Mouse (Mus musculus) cerebellum, adult 11-12 months (tissue): ENCODE data around the gene Gpr150.
A peak's percentile ranks its signal among the peaks of the same experiment; 100 is the strongest.

Experiments
- DNase-seq: peaks from one replicate; pipeline ENCODE4 v3.0.0; 2022

The Gpr150 gene

DNA sequence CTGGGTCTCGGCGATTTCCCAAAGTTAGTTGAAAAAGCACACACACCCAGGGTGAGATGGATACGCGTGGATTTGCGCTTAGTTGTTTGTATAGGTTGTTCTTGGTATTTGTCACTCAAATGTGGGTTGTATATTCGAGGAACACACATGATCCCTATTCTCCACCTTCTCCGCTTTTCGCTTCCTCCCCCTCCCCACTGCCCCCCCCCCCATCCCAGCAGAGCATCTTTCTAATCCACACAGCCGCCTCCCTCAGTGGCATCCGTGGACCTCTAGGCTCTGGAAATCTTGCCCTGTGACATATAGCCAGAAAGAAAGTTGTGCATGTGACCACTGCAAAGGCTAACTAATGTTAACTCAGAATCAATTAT is at the start of gene Gpr150:
TSS of gene Gpr150 (minus strand) at position 101 of the 371 bp plus-strand sequence.
- no peak for DNase-seq

DNA sequence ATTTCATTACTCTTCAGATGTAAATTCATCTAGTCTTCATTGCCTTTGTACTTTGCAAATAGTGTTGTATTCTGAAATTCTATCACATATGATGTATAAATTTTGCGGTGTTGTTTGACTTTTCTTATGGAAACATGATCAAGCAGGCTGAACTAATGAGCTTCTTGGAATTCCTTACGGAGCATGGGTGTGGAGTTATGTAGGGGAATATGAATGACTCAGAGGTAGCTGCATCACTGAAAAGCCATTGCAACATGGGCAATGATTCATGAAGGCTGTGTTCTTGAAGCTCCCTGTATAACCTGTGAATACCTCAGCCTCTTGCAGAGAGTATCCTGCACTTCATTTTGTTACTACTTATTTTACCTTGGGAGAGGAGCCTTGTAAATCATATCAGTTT is 45.2 kb upstream of the Gpr150 start:
- DNase-seq, result no peak

DNA sequence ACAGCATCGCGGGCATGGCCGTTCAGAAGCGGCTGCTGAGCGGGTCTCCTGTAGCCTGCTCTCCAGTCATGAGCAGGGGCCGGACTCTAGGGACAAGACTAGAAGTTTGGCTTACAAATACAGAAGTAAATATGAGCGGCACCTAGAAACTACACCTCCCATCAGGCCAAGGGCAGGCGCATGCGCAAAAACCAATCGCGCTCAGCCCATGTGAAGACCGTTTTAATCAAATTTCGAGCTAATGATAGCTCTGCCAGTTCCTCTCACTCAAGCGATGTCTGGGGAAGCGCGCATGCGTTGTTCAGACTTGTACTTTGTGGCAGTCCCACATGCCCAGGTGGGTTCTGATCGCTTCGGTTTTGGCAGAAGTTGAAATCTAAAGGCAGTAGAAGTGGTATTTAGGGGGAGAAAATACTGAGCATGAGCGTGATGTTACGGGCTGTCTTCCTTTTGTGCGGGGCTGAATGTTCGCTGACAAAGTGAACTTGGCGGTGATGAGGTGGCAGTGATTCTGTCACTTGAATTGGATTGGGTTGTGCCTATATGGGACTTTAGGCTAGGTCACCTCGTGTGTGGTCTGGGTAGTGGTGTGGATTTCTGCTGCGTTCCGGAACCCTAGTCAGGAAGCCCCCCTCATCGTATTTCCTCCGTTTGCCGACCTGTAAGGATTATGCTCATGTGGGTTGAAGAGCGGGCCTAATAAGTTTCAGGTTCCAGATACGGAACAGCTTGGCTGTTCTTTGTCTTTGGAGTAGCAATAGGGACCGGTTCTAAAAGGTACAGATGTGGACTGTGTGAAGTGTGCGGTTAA is 41.9 kb upstream of the Gpr150 start, which contains the start of the genes Arsk and Ttc37:
TSS of gene Arsk (minus strand) at position 168 of the 811 bp plus-strand sequence.
TSS of gene Ttc37 (plus strand) at position 242 of the 811 bp plus-strand sequence.
- peak; percentile 96 for DNase-seq

DNA sequence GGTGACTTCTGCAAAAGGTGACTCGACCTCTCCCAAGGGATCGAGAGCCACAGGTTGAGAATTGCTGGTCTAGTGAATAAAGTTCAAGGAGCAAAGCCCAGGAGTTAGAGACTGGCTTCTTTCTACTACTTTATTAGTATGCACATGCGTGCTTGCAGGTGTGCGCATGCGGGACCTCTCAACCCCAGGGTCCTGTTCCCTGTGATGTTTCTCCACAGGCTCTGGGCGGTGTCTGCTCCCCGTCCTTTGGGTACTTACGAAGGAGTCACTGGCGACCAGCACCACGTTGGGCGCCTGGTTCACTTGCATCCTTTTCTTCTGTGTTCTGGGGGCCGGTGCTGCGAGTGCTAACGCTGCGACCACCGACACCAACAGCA is 41.3 kb upstream of the Gpr150 start:
- DNase-seq, result no peak

DNA sequence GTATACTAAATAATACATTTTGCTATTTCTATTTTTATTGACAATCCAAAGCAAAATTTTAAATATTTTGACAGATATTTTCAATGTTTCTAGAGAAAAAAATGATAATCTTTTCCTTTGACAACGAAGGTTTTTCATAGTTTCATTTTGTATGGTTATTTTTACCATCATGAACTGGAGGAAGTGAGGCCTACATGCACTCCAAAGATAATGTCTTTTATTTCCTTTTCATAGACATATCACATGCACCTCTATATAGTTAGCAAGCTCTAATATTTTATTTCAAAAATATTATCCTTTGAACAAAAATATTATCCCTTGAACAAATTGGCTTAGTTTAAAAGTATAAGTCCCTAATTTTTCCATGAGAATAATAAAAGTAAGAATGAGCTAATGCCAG is 17.5 kb upstream of the Gpr150 start:
- no peak for DNase-seq

DNA sequence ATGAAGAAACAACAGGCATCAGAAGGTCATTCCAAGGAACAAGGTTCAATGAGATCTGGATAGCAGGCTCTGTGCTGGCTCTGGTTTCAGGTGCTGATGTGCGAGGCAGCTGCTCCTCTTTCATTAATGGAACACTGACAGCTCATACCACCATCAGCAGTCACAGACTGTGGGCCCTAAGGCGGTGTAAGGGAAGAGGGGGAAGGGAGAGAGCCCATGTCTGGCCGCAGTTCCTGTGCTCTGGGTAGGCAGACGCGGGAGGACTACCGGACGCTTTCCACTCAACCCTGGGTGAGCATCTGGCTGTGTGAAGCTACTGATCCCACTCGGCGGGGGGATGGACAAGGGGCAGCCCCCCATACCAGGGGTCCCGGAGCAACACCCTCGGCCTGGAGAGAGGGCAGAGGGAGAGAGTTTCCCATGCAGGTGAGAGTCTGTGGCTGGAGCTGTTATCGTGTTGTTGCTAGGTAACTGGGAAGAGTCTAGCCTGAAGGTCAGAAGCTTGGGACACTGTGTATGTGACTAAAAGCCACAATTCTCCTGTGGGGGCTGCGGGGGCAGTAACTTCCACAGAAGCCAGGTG is 7.7 kb upstream of the Gpr150 start:
- no peak for DNase-seq

DNA sequence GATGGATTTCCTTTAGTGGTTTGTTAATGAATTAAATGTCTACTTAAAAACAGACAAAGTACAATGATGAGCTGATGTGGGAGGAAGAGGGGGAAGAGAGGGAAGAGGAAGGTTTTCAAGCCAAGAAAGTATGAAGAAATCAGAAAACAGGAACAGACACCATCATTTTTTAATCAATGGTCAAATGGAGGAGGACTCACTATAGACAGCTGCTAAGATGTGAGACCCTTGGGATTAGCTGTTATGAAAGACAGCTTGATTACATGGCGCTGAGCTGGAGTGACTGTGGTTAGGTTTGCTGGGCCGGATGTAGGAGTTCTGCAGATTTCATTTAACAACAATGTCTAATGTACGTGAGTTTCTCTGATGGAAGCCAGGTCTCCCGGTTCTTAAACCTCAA is 6.8 kb upstream of the Gpr150 start:
- no peak for DNase-seq

DNA sequence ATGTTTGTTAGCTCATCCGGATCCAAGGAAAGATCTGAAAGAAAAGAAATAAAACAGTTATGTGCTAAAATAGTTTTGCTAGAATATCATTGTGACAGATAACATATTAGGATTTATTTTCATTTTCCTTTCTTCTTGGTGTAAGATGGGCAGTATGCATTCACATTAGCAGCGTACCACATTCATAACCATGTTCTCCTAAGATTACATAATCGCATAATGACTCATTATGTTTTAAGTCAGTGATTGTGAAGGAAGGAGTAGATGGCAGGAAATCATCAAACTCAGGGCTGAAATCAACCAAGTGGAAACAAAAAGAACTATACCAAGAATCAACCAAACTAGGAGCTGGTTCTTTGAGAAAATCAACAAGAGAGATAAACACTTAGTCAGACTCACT is 5.8 kb upstream of the Gpr150 start:
- no peak for DNase-seq

DNA sequence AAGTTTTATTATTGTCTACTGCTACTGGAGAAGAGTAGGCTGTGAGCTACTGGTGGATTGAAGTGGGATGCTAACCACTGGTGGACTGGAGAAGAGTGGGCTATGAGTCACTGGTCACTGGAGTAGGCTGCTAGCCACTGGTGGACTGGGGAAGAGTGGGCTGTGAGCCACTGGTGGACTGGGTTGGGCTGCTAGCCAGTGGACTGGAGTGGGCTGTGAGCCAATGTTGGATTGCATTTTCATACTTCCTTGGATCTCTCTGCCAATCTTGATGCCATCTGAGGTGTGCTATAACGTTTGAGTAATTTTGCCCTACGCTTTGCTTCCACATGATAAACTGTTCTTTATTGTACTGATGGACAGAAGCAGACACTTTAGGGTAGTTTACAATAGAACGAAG is 5.3 kb upstream of the Gpr150 start:
- DNase-seq, result no peak

DNA sequence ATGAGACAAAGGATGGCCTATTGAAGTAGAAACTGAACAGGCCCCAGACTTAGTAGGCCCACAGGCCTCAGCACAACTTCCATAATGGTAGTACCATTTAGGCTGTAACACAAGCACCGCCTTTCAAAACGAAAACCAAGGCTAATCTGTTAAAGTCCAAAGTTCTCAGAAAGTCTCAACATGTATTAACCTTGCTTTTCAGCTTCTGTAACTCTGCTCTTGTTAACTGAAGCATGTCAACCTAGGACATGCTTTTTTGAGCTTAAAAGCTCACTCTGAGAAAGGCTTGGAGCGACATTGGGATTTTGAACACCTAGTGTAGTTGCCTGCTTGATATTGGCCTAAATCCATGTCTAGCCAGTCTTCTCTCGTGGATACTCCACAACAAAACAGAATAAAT is 2.8 kb upstream of the Gpr150 start:
- no peak for DNase-seq

DNA sequence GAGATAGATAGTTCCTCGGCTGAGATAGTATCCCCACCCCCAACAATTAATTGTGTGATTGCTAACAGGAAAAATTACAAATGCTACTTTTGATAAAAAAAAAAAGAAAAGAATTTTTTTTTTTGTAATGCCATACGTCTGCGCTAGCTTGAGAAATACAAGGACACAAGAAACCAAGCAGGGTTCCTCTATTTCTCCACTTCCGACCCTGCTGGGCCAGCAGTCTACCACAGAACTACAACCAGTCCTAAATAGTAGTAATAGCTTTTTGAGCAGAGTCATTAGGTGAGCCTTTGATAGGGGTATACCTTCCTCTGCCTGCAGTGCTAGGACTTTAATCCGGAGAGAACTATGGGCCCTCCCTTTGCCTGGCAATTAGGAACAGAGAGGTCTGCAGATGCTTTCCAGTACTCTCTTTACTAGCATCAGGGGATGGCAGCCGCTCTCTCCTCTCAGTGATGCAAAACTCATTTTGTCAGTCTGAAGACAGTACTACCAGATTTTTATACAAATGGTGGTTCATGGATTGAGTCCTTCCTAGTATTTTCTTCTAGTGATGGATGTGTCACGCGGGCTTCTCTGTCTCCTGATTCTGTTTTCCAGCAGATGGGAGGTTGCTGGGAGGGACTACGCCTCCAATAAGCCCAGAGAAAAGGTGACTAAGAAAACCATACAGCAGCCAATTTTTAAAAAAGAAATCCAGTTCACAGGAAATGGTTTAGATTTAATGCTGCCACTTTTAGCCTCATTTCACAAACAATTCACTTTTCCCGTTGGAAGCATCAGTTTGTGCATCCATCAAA is 672 bp upstream of the Gpr150 start:
- no peak for DNase-seq

DNA sequence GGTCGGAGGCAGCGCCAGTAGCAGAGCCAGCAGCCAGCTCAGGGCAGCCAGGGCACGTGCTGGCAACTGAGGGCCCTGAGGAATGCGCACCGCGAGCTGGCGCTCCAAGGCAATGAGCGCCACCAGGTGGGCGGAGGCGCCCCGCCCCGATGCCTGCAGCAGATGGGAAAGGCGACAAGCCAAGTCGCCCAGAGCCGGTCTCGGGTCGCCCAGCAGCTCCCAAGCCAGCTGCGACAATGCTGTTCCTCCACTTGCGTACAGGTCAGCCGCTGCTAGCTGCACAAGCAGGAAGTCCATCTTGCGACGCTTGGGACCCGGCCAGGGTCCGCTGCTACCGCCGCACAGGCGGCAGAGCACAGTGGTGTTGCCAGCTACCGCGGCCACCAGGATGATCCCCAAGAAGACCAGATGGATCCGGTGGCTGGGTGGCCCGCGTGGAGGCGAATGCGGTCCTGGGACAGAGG is 503 bp downstream of the Gpr150 start:
- peak; percentile 90 for DNase-seq

DNA sequence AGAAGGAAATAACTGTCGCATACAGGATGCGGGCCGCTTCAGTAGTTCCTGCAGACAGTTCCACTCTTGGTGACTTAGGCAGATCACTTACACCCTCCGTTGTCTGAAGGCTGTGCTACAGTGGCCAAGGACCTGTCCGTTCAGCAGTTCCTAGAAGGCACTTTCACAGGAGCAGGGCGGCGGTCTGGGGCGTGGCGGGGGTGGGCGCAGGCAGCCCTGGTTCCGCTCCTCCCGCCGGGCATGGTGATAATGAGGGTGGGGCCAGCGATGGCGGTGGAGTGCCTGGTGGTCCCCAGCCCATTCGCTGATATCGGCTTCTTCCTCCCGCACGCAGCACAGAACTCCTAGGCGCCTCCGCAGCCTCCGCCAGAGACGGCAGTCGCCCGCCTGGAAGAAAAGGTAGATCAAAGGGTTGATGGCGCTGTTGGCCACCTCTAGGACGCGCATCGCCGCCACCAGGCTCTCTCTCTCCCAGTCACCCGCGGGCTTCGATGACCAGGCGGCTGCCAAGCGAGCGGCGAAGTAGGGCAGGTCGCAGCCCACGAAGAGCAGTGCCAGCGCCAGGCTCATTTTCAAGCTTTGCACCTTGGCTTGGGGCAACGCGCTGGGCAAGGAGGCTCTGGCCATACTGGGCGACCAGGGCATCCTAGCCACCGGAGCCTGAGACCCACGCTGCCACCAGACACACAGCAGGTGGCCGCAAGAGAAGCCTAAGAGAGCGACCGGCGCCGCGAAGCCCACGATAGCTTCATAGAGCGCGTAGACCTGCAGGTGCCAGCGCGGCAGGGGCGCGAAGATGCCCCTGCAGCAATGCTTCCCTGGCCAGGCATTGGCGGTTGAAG is 1.2 kb downstream of the Gpr150 start:
- peak; percentile 82 for DNase-seq

DNA sequence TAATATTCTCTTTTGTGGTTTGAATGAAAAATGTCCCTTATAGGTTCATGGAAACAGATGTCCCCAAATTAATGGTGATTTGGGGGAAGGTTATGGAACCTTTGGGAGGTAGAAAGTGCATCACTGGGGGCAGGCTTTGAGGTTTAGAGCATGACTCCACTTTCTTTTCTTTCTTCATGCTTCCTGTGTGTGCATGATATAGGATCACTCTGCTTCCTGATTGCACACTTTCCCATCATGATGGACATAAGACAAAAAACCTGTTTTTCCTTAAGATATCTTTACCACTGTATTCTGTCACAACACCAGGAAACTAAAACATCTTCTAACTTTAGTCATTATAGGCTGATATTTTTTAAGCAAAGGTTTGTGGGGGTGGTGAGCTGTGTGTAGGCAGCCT is 11.8 kb downstream of the Gpr150 start:
- DNase-seq, result no peak

DNA sequence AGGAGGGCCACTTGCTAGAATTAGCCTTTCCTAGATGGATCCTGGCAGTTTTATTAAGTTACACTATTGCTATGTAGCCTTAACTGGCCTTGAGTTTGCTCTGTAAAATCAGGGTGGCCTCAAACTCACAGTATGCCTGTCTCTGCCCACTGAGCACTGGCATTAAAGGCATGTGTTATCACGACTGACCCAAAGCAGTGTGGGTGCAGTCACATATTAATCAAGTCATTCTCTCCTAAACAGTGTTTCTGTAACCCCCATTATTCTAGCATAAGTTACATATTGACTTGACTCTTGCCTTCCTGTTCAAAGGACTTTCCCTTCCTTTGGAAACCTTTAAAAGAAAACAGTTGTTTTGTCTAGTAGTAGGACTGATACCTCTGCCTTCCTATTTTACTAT is 14.3 kb downstream of the Gpr150 start:
- no peak for DNase-seq

DNA sequence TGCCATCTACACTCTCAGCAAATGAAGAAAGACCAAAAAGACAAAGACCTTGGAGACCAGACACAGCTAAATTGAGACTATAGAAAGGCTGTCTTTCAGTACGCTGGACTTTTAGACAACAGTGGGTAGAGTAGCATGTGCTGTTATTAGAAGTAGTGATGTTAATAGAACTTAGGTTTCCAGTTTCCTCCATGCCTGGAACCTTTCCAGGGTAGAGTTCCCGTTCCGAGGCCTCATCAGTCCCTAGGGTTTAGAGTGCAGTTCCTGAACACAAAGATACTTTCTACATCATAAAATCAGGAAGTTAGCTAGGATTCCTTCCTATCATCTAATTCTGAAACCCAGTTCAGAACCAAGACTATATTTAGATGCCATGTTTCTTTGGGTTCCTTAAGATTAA is 32.2 kb downstream of the Gpr150 start:
- no peak for DNase-seq

DNA sequence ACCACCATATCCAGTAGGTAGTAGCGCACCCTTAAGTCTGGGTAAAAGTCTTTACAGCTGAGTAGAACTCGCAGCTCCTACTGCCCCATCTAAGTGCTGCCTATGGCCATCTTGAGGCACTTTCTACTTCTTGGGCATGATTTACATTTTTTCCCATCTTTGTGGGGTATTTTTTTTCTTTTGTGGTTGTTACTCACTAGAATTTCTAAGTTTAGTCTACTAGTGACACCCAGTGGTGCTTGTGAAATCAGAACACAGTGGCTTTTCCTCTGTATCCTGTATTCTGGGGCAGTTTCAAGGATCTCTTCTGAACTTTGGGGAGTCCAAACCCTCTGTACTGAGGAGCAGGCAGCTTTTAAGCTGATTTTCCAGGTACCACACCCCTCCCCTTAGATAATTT is 35.0 kb downstream of the Gpr150 start:
- DNase-seq, result no peak

DNA sequence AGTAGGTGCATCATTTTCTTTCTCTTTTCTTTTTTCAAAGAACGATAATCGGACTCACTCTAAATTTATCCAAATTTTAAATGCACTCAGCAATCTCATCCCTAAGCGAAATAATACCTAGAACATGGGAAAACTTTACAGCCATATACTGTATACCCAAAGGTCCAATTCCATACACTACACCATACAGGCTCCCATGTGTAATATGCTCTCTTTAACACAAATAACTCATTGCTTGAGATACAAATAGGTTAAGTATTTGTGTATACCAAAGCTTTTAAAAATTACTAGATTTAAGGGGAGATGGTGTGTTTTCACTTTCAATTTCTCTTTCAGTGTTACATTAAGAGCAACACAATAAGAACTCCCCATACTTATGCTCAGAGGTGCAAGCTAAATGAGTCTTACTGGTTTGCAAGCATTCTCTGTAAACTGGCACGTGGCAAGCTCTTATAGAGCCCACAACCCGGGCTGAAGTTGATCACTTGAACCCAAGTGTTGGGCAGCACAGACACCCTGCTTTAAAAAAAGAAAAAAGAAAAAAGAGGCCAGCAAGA is 37.9 kb downstream of the Gpr150 start:
- DNase-seq, result no peak

DNA sequence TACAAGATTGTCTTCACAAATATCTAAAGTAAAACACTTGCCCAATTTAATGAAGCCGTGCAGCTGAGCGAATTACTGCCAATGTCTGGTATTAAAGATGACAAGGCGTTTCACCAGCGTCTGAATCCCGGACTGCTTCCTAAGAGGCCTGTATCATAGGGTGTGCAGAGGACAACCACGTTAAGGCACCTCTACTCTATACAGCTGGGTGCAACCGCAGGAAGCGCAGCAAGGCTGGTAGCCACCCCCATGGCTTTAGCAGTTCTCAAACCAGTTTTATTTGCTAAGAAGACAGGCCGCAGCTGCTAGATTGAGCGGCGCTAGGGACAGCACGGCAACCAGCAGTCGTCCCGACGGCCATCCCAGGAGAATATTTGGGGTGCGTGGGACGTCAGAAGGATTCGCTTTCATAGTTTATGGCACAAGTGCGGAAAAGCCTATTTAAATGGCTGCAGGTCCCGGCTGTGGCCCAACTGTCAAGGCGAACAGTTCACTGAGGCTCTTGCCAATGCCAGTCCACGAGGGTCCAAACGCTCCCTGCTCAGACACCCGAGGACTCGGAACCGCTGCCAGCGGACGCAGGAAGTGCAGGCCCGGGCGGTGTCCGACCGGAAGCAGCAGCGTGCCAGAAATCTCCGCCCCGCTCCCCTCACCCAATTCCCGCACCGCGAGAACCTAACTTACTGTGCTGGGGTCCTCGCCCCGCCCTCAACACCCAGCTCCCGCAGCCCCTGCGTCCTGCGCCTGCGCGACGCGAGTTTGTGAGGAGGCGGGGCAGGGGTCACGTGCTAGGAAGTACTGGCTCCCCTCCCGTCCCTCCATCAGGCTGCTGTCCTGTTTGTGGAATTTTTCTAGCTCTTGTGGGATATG is 38.6 kb downstream of the Gpr150 start, which contains the start of gene Rfesd:
TSS of gene Rfesd (minus strand) at position 746 of the 870 bp plus-strand sequence.
- peak; percentile 97 for DNase-seq

DNA sequence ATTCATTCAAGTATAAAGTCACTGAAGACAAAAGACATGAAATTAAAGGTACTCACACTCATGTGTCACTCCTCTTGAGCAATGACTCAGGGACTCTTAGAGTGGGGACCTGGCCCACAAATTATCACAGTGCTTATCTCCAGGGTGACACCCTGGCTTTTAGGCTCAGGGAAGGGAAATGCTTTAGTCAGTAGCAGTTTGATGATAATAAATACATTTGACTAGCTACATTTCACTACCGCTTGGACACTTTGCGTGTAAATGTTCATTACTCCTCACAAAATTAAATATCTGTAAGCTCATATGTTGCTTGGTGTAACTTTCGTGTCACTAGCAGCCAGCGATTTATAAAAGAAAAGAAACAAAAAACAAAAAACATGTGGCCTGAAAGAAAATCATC is 39.3 kb downstream of the Gpr150 start:
- no peak for DNase-seq

DNA sequence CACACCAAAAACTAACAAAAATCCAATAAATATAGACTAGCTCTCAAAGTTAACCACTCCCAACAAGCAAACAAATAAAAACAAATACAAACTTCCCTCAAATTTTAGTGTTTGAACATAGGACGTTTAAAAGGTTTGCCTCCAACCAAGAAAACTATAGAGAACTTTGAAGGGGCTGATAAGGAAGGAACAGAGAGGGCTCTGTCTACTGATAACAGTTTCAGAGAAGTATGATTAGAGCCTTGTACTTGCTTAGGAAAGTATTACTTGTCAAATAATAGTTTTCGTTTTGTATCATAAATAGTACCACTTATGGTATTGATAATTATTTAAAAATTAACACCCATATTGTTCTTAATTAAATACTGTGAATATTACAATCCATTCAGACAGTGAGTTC is 42.3 kb downstream of the Gpr150 start:
- no peak for DNase-seq
